Mouse (Mus musculus): ENCODE measurements at regions not wholly inside any gene's neighbourhood (a gene's known extent, or its start where the extent isn't known, plus 50 kb on each side); places are given as distances from the start of the nearest gene placed in this dataset.

DNA sequence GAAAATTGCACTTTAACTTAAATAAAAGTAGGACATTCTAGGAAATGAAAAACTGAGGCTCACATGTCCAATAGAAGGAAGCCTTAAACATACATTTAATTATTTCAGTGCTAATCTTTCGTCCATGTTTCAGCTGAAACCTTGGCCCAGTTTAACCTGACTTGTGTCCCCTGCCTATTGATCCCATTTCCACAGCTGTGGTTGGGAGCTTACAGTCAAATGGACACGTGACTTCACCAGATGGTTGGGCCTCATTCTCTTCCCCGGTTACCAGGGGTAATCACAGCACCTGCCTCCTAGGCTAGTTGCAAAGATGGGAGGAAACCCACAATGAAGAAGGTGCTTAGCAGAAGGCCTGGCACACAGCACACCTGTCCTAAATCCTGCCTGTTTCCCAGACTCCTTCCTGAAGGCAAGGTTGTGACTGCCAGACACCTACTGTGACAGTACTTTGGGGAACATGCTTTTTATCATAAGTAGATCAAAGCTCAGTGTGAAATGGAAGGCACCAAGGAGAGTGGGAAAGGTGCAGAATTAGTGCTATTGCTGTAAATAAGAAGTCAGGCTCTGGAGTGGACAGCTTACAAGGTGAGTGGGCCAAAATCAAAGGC, 52.4 kb upstream of the Gadd45a start:
- Histone ChIP-seq H3K27ac (ENCODE audit: insufficient read depth, low read length) (no peak overlapping the region), H3K4me3 (ENCODE audit: insufficient read depth, low read length) (no peak overlapping the region), H3K4me1 (ENCODE audit: control insufficient read depth, insufficient read depth, low read length) (peaks cover 2% of the 10 kb centered on the region; the same call in 1 of the 2 replicates)
- TF ChIP-seq CTCF (IDR thresholded peaks at IDR 0.05; ENCODE audit: borderline replicate concordance, insufficient read depth, low read length): no peak

- TF ChIP-seq POLR2A (IDR thresholded peaks at IDR 0.05; ENCODE audit: low read depth, low read length): no peak
- no peak for TF ChIP-seq CTCF (IDR thresholded peaks at IDR 0.05; ENCODE audit: borderline replicate concordance, insufficient read depth, low read length)
- Histone ChIP-seq H3K27ac (ENCODE audit: insufficient read depth, low read length) (no peak overlapping the region), H3K4me3 (ENCODE audit: insufficient read depth, low read length) (no peak overlapping the region), H3K4me1 (ENCODE audit: control insufficient read depth, insufficient read depth, low read length) (peaks cover 2% of the 10 kb centered on the region; the same call in 1 of the 2 replicates)
Measured at GRCm38 (mm10) chr6:67088741-67089455, 51.6 kb upstream of the Gadd45a start.

- H3K27ac ChIP-seq (ENCODE audit: insufficient read depth, low read length): no peak overlapping the region
- TF ChIP-seq POLR2A (IDR thresholded peaks at IDR 0.05; ENCODE audit: low read depth, low read length) (no peak), CTCF (IDR thresholded peaks at IDR 0.05; ENCODE audit: borderline replicate concordance, insufficient read depth, low read length) (no peak)
- no peak overlapping the region for H3K4me3 ChIP-seq (ENCODE audit: insufficient read depth, low read length)
- H3K4me1 ChIP-seq (ENCODE audit: control insufficient read depth, insufficient read depth, low read length): peaks cover 2% of the 10 kb centered on the region; the same call in 1 of the 2 replicates
Measured at GRCm38 (mm10) chr6:67087837-67088440, 50.7 kb upstream of the Gadd45a start.

DNA sequence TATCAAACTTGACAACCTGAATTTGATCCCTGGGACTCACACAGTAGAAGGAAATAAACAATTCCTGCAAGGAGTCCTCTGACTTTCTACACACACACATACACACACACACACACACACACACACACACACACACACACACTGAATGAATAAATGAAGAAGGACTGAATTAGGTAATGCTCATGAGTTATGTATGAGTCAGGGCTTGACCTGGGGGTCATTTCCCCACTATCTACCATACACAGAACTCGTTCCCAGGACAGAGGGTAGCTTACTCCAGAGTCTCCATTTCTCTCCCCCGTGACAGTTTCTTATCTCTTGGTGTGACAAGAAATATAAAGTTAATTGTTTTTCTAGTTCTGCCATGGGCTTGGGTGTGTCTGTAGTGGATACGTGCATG, 50.1 kb upstream of the Gadd45a start:
- TF ChIP-seq POLR2A (IDR thresholded peaks at IDR 0.05; ENCODE audit: low read depth, low read length): no peak
- TF ChIP-seq CTCF (IDR thresholded peaks at IDR 0.05; ENCODE audit: borderline replicate concordance, insufficient read depth, low read length): no peak
- H3K4me3 ChIP-seq (ENCODE audit: insufficient read depth, low read length): no peak overlapping the region
- H3K27ac ChIP-seq (ENCODE audit: insufficient read depth, low read length): no peak overlapping the region
- H3K4me1 ChIP-seq (ENCODE audit: control insufficient read depth, insufficient read depth, low read length): peaks cover 2% of the 10 kb centered on the region; the same call in 1 of the 2 replicates

Data from embryonic fibroblast, embryonic 13.5 days (primary cell).